Comparison of ENCODE assay signal across 10 mouse cellular contexts in genomic region chr1:107635936-107636335, GRCm38 (mm10). TPM values are rescaled to one million over a fixed set of nuclear protein-coding genes. Genes with fewer than 3 reads are reported as not detected.
A peak's percentile ranks its signal among the peaks of the same experiment; 100 is the strongest.
DNase-seq lines count a peak whose midpoint lies in the region; ATAC-seq and TF ChIP-seq lines count a peak whose summit lies in the region.
"Had no signal": no experiment of that assay in that cellular context is flagged by ENCODE, and none has a peak within 500 bp of the region (broad histone marks: within the 10 kb centered on the region; RNA-seq: fewer than 3 reads in every experiment).

No protein-coding gene starts in this region.

- H3K9ac ChIP-seq in heart, adult 2 months (ENCODE audit: low read depth, low read length), result no peak overlapping the region
- no peak overlapping the region for H3K9ac ChIP-seq in forebrain, embryonic 15.5 days (replicated peaks)
- no peak overlapping the region for H3K9ac ChIP-seq in stomach, postnatal 0 days (ENCODE audit: low read length)

- ATAC-seq in forebrain, embryonic 15.5 days (replicated peaks), result peak; percentile 78
- ATAC-seq in stomach, postnatal 0 days (ENCODE audit: low FRiP score, low TSS enrichment), result no peak

- H3K4me1 ChIP-seq in heart, adult 2 months (ENCODE audit: control insufficient read depth, insufficient read depth, low read length), result no peaks in the 10 kb centered on the region
- no peaks in the 10 kb centered on the region for H3K4me1 ChIP-seq in forebrain, embryonic 15.5 days
- H3K4me1 ChIP-seq in stomach, postnatal 0 days (replicated peaks; ENCODE audit: control insufficient read depth, insufficient read depth), result no peaks in the 10 kb centered on the region

- H3K4me2 ChIP-seq in forebrain, embryonic 15.5 days (replicated peaks), result no peak overlapping the region
- H3K4me2 ChIP-seq in stomach, postnatal 0 days (replicated peaks; ENCODE audit: low read depth), result no peak overlapping the region

- no peaks in the 10 kb centered on the region for H3K36me3 ChIP-seq in heart, adult 2 months (ENCODE audit: control insufficient read depth, insufficient read depth, low read length)
- no peaks in the 10 kb centered on the region for H3K36me3 ChIP-seq in forebrain, embryonic 15.5 days
- H3K36me3 ChIP-seq in stomach, postnatal 0 days (ENCODE audit: control insufficient read depth, insufficient read depth, low read length), result no peaks in the 10 kb centered on the region
- H3K36me3 ChIP-seq: G1E had no signal

- WGBS in heart, adult 2 months, result 23% methylated on average over 4 of the region's 4 CpGs
- 29% methylated on average over 4 of the region's 4 CpGs for WGBS in forebrain, embryonic 15.5 days
- WGBS in stomach, postnatal 0 days, result 24% methylated on average over 4 of the region's 4 CpGs

- no peak overlapping the region for H3K27ac ChIP-seq in heart, adult 2 months
- no peak overlapping the region for H3K27ac ChIP-seq in forebrain, embryonic 15.5 days (replicated peaks)
- no peak overlapping the region for H3K27ac ChIP-seq in stomach, postnatal 0 days (replicated peaks)

- peak; percentile 63 for TF ChIP-seq CTCF in heart, adult 2 months (IDR thresholded peaks at IDR 0.05)
- peak; percentile 83 for TF ChIP-seq CTCF in stomach, postnatal 0 days (IDR thresholded peaks at IDR 0.05; ENCODE audit: low read depth)

- H3K4me3 ChIP-seq in heart, adult 2 months, result no peak overlapping the region
- no peak overlapping the region for H3K4me3 ChIP-seq in forebrain, embryonic 15.5 days
- H3K4me3 ChIP-seq in stomach, postnatal 0 days (ENCODE audit: low read depth, low read length), result no peak overlapping the region

- no peaks in the 10 kb centered on the region for H3K9me3 ChIP-seq in forebrain, embryonic 15.5 days
- no peaks in the 10 kb centered on the region for H3K9me3 ChIP-seq in stomach, postnatal 0 days (ENCODE audit: control insufficient read depth, low read length)

- no peak for TF ChIP-seq POLR2A in heart, adult 2 months (IDR thresholded peaks at IDR 0.05; ENCODE audit: insufficient read depth, low read depth, low read length)

- H3K27me3 ChIP-seq in heart, adult 2 months (ENCODE audit: control insufficient read depth, insufficient read depth, low read length), result no peaks in the 10 kb centered on the region
- H3K27me3 ChIP-seq in forebrain, embryonic 15.5 days, result no peaks in the 10 kb centered on the region
- no peaks in the 10 kb centered on the region for H3K27me3 ChIP-seq in stomach, postnatal 0 days (ENCODE audit: control insufficient read depth, insufficient read depth, low read length)

- DNase-seq in heart, adult 2 months, result no peak
- DNase-seq in heart, postnatal 14 days, result no peak
- peak; percentile 19 for DNase-seq in lung, postnatal 10 days
- DNase-seq in lung, postnatal 14 days, result no peak
- no peak for DNase-seq in stomach, postnatal 0 days (ENCODE audit: low spot score)
- no peak for DNase-seq in thymus, adult 18-20 months
- no peak for DNase-seq in adrenal gland, postnatal 4 days (ENCODE audit: low spot score in 2 of 2)
- DNase-seq: layer of hippocampus, adult 9-11 months had no signal

- intact Hi-C loops in heart, adult 2 months (cut with DNase I), result loop anchor here (5.0 kb wide), 1 partner anchor 1191 kb away; no protein-coding TSS in a partner anchor
- intact Hi-C loops in heart, postnatal 14 days (cut with DNase I), result loop anchor here (10.0 kb wide), 1 partner anchor 1189 kb away; no protein-coding TSS in a partner anchor

- TF ChIP-seq EP300 in heart, adult 2 months (IDR thresholded peaks at IDR 0.05; ENCODE audit: insufficient read depth, low read depth, low read length), result no peak
- TF ChIP-seq EP300 in stomach, postnatal 0 days (optimal IDR thresholded peaks at IDR 0.05), result no peak

- no peaks in the 10 kb centered on the region for H3K79me2 ChIP-seq in heart, adult 2 months (replicated peaks; ENCODE audit: control insufficient read depth, insufficient read depth, low read length)

RNA-seq across cellular contexts. Expression of gene Serpinb8, which starts 46.1 kb away (rescaled TPM):
- 1 to 10 TPM; 1.8 TPM for total RNA-seq in heart, adult 2 months (2021)
- polyA plus RNA-seq in heart, adult 2 months (2012; rRNA removed), result 1.3 and 2.0 TPM in 2 replicates
- total RNA-seq in heart, postnatal 14 days (2021), result 1 to 10 TPM; 2.6 to 3.1 TPM
- polyA plus RNA-seq in forebrain, embryonic 15.5 days (2015; fragmentation: Nextera tagmentation; extraction: Ambion mirVana), result 0.17 and 0.20 TPM in 2 replicates
- polyA plus RNA-seq in stomach, postnatal 0 days (2015; fragmentation: Nextera tagmentation; extraction: Ambion mirVana), result 34.6 and 37.4 TPM in 2 replicates
- 1 to 10 TPM; 3.7 to 4.7 TPM for total RNA-seq in adrenal gland, postnatal 4 days (2021)
